Mouse (Mus musculus) hindbrain, embryonic 11.5 days (tissue): ENCODE measurements around the gene 1110008P14Rik. TPM values are rescaled to one million over a fixed set of nuclear protein-coding genes. Genes with fewer than 3 reads are reported as not detected.

Experiments
- ATAC-seq: fragments of 200-750 bp; cut with Nextera tagmentation; 2 replicates; pipeline ENCODE4 v1.8.0; 2017; ENCODE audit warnings: mild to moderate bottlenecking, moderate TSS enrichment, moderate library complexity; ENCODE audit not compliant: low FRiP score
- DNase-seq: peaks from one replicate; pipeline ENCODE4 v3.0.0-alpha.2; 2015; ENCODE audit warnings: low spot score
- H3K27ac ChIP-seq: fragments of 300-500 bp; sonication (generic); 2 replicates; pipeline ENCODE4 v1.5.1; 2014; ENCODE audit warnings: mild to moderate bottlenecking, low read depth, low read length
- H3K27me3 ChIP-seq: fragments of 300-500 bp; sonication (generic); 2 replicates; pipeline ENCODE4 v1.6.1; 2014; ENCODE audit warnings: mild to moderate bottlenecking, low read length, moderate library complexity, mixed read lengths; ENCODE audit not compliant: control insufficient read depth, insufficient read depth
- H3K36me3 ChIP-seq: fragments of 300-500 bp; sonication (generic); 2 replicates; pipeline ENCODE4 v1.6.1; 2014; ENCODE audit warnings: mild to moderate bottlenecking, low read length, moderate library complexity, mixed read lengths; ENCODE audit not compliant: control insufficient read depth, insufficient read depth
- H3K4me1 ChIP-seq: fragments of 300-500 bp; sonication (generic); replicated peaks from 2 replicates; pipeline ENCODE4 v1.6.1; 2014; ENCODE audit warnings: low read length, mixed read lengths; ENCODE audit not compliant: control insufficient read depth, insufficient read depth
- H3K4me2 ChIP-seq: fragments of 300-500 bp; sonication (generic); replicated peaks from 2 replicates; pipeline ENCODE4 v1.6.1; 2014; ENCODE audit warnings: mild to moderate bottlenecking, low read depth, low read length
- H3K4me3 ChIP-seq: fragments of 300-500 bp; sonication (generic); 2 replicates; pipeline ENCODE4 v1.5.1; 2014; ENCODE audit warnings: low read depth, low read length
- H3K9ac ChIP-seq: fragments of 300-500 bp; sonication (generic); 2 replicates; pipeline ENCODE4 v1.6.1; 2014; ENCODE audit warnings: low read depth, low read length
- H3K9me3 ChIP-seq: fragments of 300-500 bp; sonication (generic); 2 replicates; pipeline ENCODE4 v1.6.1; 2016; ENCODE audit warnings: low read length; ENCODE audit not compliant: control insufficient read depth
- WGBS: fragments of 180-500 bp; shearing (Covaris S2); extraction: QIAGEN DNeasy Blood & Tissue Kit; methylation state at CpG from one replicate; pipeline ENCODE4 v1.1.7; 2014; 5-methylcytosine and 5-hydroxymethylcytosine counted together
- polyA plus RNA-seq: library from polyadenylated mRNA; unstranded; fragments of >200 nt; fragmentation: Nextera tagmentation; extraction: Ambion mirVana; gene quantifications from 2 replicates; pipeline ENCODE4 v1.2.1, GENCODE M21; 2014

1110008P14Rik gene
- polyA plus RNA-seq, 1 experiment from 2014 or later = 62.7 TPM

- Histone ChIP-seq H3K4me1 (0 out of 2 replicates have a peak, but pooled peaks cover 4% of the 10 kb centered on the region), H3K9me3 (no peaks in the 10 kb centered on the region), H3K9ac (no peak overlapping the region), H3K4me3 (no peak overlapping the region), H3K36me3 (no peaks in the 10 kb centered on the region), H3K4me2 (no peak overlapping the region), H3K27me3 (no peaks in the 10 kb centered on the region), H3K27ac (no peak overlapping the region)
- DNase-seq (no peak), ATAC-seq (no peak)
- WGBS = 63% methylated on average over 14 of the region's 14 CpGs
These were observed 37.0 kb downstream of the 1110008P14Rik start for GRCm38 (mm10) chr2:32344598-32345321.

GRCm38 (mm10) chr2:32344056-32344455 lies 37.7 kb downstream of the 1110008P14Rik start:
- Histone ChIP-seq H3K9ac (no peak overlapping the region), H3K36me3 (no peaks in the 10 kb centered on the region), H3K4me3 (no peak overlapping the region), H3K27me3 (no peaks in the 10 kb centered on the region), H3K4me2 (no peak overlapping the region), H3K27ac (no peak overlapping the region), H3K9me3 (no peaks in the 10 kb centered on the region), H3K4me1 (0 out of 2 replicates have a peak, but pooled peaks cover 4% of the 10 kb centered on the region)
- DNase-seq (no peak), ATAC-seq (no peak)
- WGBS = 81% methylated on average over 9 of the region's 10 CpGs

GRCm38 (mm10) chr2:32343351-32343671 lies 38.4 kb downstream of the 1110008P14Rik start:
- Histone ChIP-seq H3K27me3 (no peaks in the 10 kb centered on the region), H3K4me2 (no peak overlapping the region), H3K9ac (no peak overlapping the region), H3K4me3 (no peak overlapping the region), H3K9me3 (no peaks in the 10 kb centered on the region), H3K27ac (no peak overlapping the region), H3K36me3 (no peaks in the 10 kb centered on the region), H3K4me1 (0 out of 2 replicates have a peak, but pooled peaks cover 4% of the 10 kb centered on the region)
- WGBS = 91% methylated on average over 2 of the region's 2 CpGs
- ATAC-seq (no peak), DNase-seq (no peak)

- DNase-seq = no peak
- Histone ChIP-seq H3K27ac (no peak overlapping the region), H3K27me3 (no peaks in the 10 kb centered on the region), H3K9ac (no peak overlapping the region), H3K36me3 (no peaks in the 10 kb centered on the region), H3K4me3 (no peak overlapping the region), H3K4me1 (0 out of 2 replicates have a peak, but pooled peaks cover 4% of the 10 kb centered on the region), H3K4me2 (no peak overlapping the region), H3K9me3 (no peaks in the 10 kb centered on the region)
- ATAC-seq = no peak
- 77% methylated on average over 6 of the region's 6 CpGs for WGBS
These were observed 39.0 kb downstream of the 1110008P14Rik start for GRCm38 (mm10) chr2:32342539-32343350.

- no peaks in the 10 kb centered on the region; the same call in 1 of the 2 replicates for H3K27me3 ChIP-seq
- no peak overlapping the region for H3K4me2 ChIP-seq
- H3K36me3 ChIP-seq = no peaks in the 10 kb centered on the region
- 88% methylated on average over 4 of the region's 4 CpGs for WGBS
- H3K4me1 ChIP-seq = 0 out of 2 replicates have a peak, but pooled peaks cover 4% of the 10 kb centered on the region
- H3K9me3 ChIP-seq = no peaks in the 10 kb centered on the region
- no peak overlapping the region for H3K27ac ChIP-seq
- H3K9ac ChIP-seq = no peak overlapping the region
- ATAC-seq (no peak), DNase-seq (no peak)
- H3K4me3 ChIP-seq = no peak overlapping the region
These were observed 39.7 kb downstream of the 1110008P14Rik start for GRCm38 (mm10) chr2:32342039-32342438.

GRCm38 (mm10) chr2:32341634-32341939 lies 40.2 kb downstream of the 1110008P14Rik start:
- ATAC-seq = no peak
- DNase-seq = no peak
- Histone ChIP-seq H3K9me3 (no peaks in the 10 kb centered on the region), H3K36me3 (no peaks in the 10 kb centered on the region), H3K27me3 (no peaks in the 10 kb centered on the region; the same call in 1 of the 2 replicates), H3K4me1 (0 out of 2 replicates have a peak, but pooled peaks cover 4% of the 10 kb centered on the region), H3K4me2 (no peak overlapping the region), H3K4me3 (no peak overlapping the region), H3K9ac (no peak overlapping the region), H3K27ac (no peak overlapping the region)
- WGBS = 92% methylated on average over 4 of the region's 4 CpGs

GRCm38 (mm10) chr2:32340836-32341633 lies 40.7 kb downstream of the 1110008P14Rik start:
- Histone ChIP-seq H3K9ac (no peak overlapping the region), H3K27ac (no peak overlapping the region), H3K27me3 (no peaks in the 10 kb centered on the region; the same call in 1 of the 2 replicates), H3K36me3 (no peaks in the 10 kb centered on the region), H3K4me2 (no peak overlapping the region), H3K4me3 (no peak overlapping the region), H3K4me1 (0 out of 2 replicates have a peak, but pooled peaks cover 4% of the 10 kb centered on the region), H3K9me3 (no peaks in the 10 kb centered on the region)
- no peak for ATAC-seq
- no peak for DNase-seq
- 87% methylated on average over 13 of the region's 13 CpGs for WGBS

GRCm38 (mm10) chr2:32339912-32340642 lies 41.7 kb downstream of the 1110008P14Rik start:
- 41% methylated on average over 26 of the region's 26 CpGs for WGBS
- Histone ChIP-seq H3K27ac (no peak overlapping the region), H3K4me2 (no peak overlapping the region), H3K4me1 (0 out of 2 replicates have a peak, but pooled peaks cover 4% of the 10 kb centered on the region), H3K9me3 (no peaks in the 10 kb centered on the region), H3K36me3 (no peaks in the 10 kb centered on the region), H3K9ac (no peak overlapping the region), H3K4me3 (no peak overlapping the region), H3K27me3 (no peaks in the 10 kb centered on the region; the same call in 1 of the 2 replicates)
- DNase-seq (no peak), ATAC-seq (no peak)
